Mouse (Mus musculus): ENCODE measurements around the gene Atf7ip.

- TF ChIP-seq CTCF (IDR thresholded peaks at IDR 0.05; ENCODE audit: insufficient read depth, low read depth, low read length) (no peak), POLR2A (IDR thresholded peaks at IDR 0.05; ENCODE audit: insufficient read depth, low read depth, low read length) (no peak)
These were observed 2.7 kb downstream of the Atf7ip start for GRCm38 (mm10) chr6:136508652-136509051.
